Mouse (Mus musculus): ENCODE data around the gene Wdr38.

DNA sequence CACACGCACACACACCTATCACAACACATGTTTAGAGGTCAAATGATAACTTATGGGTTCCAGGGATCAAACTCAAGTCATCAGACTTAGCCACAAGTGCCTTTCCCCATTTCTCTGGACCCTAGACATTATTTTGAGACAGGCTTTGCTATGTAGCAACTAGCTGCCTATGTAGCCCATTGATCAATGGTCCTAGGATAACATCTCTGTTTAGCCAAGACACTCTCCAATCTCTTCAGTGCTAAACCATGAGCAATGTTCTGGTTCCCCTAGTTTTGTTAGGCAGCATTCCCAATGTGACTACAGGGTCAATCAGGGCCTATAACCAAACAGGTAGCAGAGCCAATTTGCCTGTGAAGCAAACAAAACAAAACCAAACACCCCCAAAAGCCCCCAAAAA is 51.2 kb downstream of the Wdr38 start:
- no peak for TF ChIP-seq POLR2A (IDR thresholded peaks at IDR 0.05; ENCODE audit: low read depth, low read length)
- no peak for TF ChIP-seq CTCF (conservative IDR thresholded peaks at IDR 0.05; ENCODE audit: insufficient read depth, insufficient read length, low read depth, low read length)

Measured in kidney, adult 2 months (tissue).